Comparison of ENCODE assay signal across 29 mouse cellular contexts in genomic region chr3:53084806-53085205, GRCm38 (mm10). TPM values are rescaled to one million over a fixed set of nuclear protein-coding genes. Genes with fewer than 3 reads are reported as not detected.
"Had no signal": no experiment of that assay in that cellular context is flagged by ENCODE, and none has a peak within 500 bp of the region (broad histone marks: within the 10 kb centered on the region; RNA-seq: fewer than 3 reads in every experiment).

No protein-coding gene starts in this region.

- H3K4me1 ChIP-seq: forebrain, embryonic 13.5 days; forebrain, embryonic 15.5 days had no signal

- H3K27me3 ChIP-seq: embryonic facial prominence, embryonic 12.5 days; embryonic facial prominence, embryonic 13.5 days; embryonic facial prominence, embryonic 15.5 days; forebrain, embryonic 12.5 days; forebrain, embryonic 13.5 days; forebrain, embryonic 15.5 days had no signal

- DNase-seq: cerebellum, adult 2 months; cerebellum, adult 8-10 months; cerebellum, adult 9-10 months; cerebellum, adult 9-11 months; cerebellum, postnatal 10 days; cerebellum, postnatal 14 days; cerebellum, postnatal 25 days; cerebellum, postnatal 36 days; embryo, embryonic 11 days; forebrain, postnatal 0 days; gastrocnemius, adult 2 months; gastrocnemius, postnatal 10 days; gastrocnemius, postnatal 14 days; gastrocnemius, postnatal 25 days; gastrocnemius, postnatal 36 days; heart, adult 18-20 months had no signal

- H3K27ac ChIP-seq: embryonic facial prominence, embryonic 10.5 days; embryonic facial prominence, embryonic 12.5 days; embryonic facial prominence, embryonic 13.5 days; embryonic facial prominence, embryonic 15.5 days; forebrain, embryonic 10.5 days; forebrain, embryonic 12.5 days; forebrain, embryonic 13.5 days; forebrain, embryonic 15.5 days; gastrocnemius, adult 2 months; heart, adult 2 months had no signal

- H3K36me3 ChIP-seq: embryonic facial prominence, embryonic 10.5 days; embryonic facial prominence, embryonic 12.5 days; embryonic facial prominence, embryonic 15.5 days; forebrain, embryonic 10.5 days; forebrain, embryonic 12.5 days; forebrain, embryonic 15.5 days had no signal

- H3K4me2 ChIP-seq: embryonic facial prominence, embryonic 12.5 days; embryonic facial prominence, embryonic 13.5 days; embryonic facial prominence, embryonic 15.5 days; forebrain, embryonic 12.5 days; forebrain, embryonic 13.5 days; forebrain, embryonic 15.5 days had no signal

- H3K9me3 ChIP-seq: embryonic facial prominence, embryonic 10.5 days; embryonic facial prominence, embryonic 12.5 days; embryonic facial prominence, embryonic 13.5 days; embryonic facial prominence, embryonic 15.5 days; forebrain, embryonic 10.5 days; forebrain, embryonic 12.5 days; forebrain, embryonic 13.5 days; forebrain, embryonic 15.5 days had no signal

- H3K4me3 ChIP-seq: embryonic facial prominence, embryonic 10.5 days; embryonic facial prominence, embryonic 12.5 days; embryonic facial prominence, embryonic 13.5 days; embryonic facial prominence, embryonic 15.5 days; erythroblast, embryonic 14.5 days; forebrain, embryonic 10.5 days; forebrain, embryonic 12.5 days; forebrain, embryonic 13.5 days; forebrain, embryonic 15.5 days; gastrocnemius, adult 2 months; heart, adult 2 months had no signal

- ATAC-seq: forebrain, embryonic 13.5 days; forebrain, embryonic 14.5 days; forebrain, embryonic 15.5 days; forebrain, embryonic 16.5 days; forebrain, postnatal 0 days had no signal

- H3K9ac ChIP-seq: embryonic facial prominence, embryonic 12.5 days; embryonic facial prominence, embryonic 13.5 days; embryonic facial prominence, embryonic 15.5 days; forebrain, embryonic 12.5 days; forebrain, embryonic 13.5 days; forebrain, embryonic 15.5 days; forebrain, postnatal 0 days had no signal

RNA-seq across cellular contexts. Expression of gene Lhfp, which starts 43.5 kb away (rescaled TPM):
- total RNA-seq: granulocyte monocyte progenitor cell, adult 5-6 weeks had no signal
- polyA plus RNA-seq: erythroblast, embryonic 14.5 days had no signal
